Mouse (Mus musculus) spleen, postnatal 36 days (tissue): Measurements from ENCODE around the gene Stpg2.
"Not testable (repeated sequence)": the region's sequence is repeated elsewhere in the genome, so short reads cannot be mapped to it uniquely, and the experiment has no call there.

Experiments
- DNase-seq, 2 experiments: peaks; one replicate each; pipeline ENCODE4 v3.0.0; 2022; ENCODE audit warnings: low spot score in 2 of 2, mixed read lengths in 1 of 2

The Stpg2 gene

GRCm38 (mm10) chr3:139205444-139205998, at the start of gene Stpg2:
Gene Stpg2 (plus strand): TSS chr3:139205694.
- peak; percentile 90 to 92 for DNase-seq

- DNase-seq: no peak
These were observed 43.3 kb upstream of the Stpg2 start for GRCm38 (mm10) chr3:139162146-139162545.

- DNase-seq: no peak
These were observed 42.8 kb upstream of the Stpg2 start for GRCm38 (mm10) chr3:139162658-139163057.

- no peak for DNase-seq
These were observed 36.8 kb upstream of the Stpg2 start for GRCm38 (mm10) chr3:139168510-139169269.

- DNase-seq: no peak
These were observed 35.8 kb upstream of the Stpg2 start for GRCm38 (mm10) chr3:139169740-139170139.

GRCm38 (mm10) chr3:139176936-139177335, 28.6 kb upstream of the Stpg2 start:
- DNase-seq: no peak

GRCm38 (mm10) chr3:139191541-139191940, 14.0 kb upstream of the Stpg2 start:
- no peak for DNase-seq

- DNase-seq: no peak
These were observed 11.6 kb upstream of the Stpg2 start for GRCm38 (mm10) chr3:139193917-139194316.

GRCm38 (mm10) chr3:139198412-139198811, 7.1 kb upstream of the Stpg2 start:
- DNase-seq: no peak

- no peak for DNase-seq
These were observed 5.2 kb upstream of the Stpg2 start for GRCm38 (mm10) chr3:139200324-139200723.

- DNase-seq: no peak
These were observed 11.5 kb downstream of the Stpg2 start for GRCm38 (mm10) chr3:139216945-139217344.

GRCm38 (mm10) chr3:139225123-139225522, 19.6 kb downstream of the Stpg2 start:
- no peak for DNase-seq

GRCm38 (mm10) chr3:139226811-139227210, 21.3 kb downstream of the Stpg2 start:
- DNase-seq: no peak

GRCm38 (mm10) chr3:139245219-139245618, 39.7 kb downstream of the Stpg2 start:
- DNase-seq: peak; percentile 40 to 58

GRCm38 (mm10) chr3:139246508-139246907, 41.0 kb downstream of the Stpg2 start:
- peak; percentile 50 to 65 for DNase-seq

- DNase-seq: not testable (repeated sequence)
These were observed 56.9 kb downstream of the Stpg2 start for GRCm38 (mm10) chr3:139262359-139262758.

- DNase-seq: no peak
These were observed 92.4 kb downstream of the Stpg2 start for GRCm38 (mm10) chr3:139297909-139298308.

- DNase-seq: no peak
These were observed 102.8 kb downstream of the Stpg2 start for GRCm38 (mm10) chr3:139308078-139308809.

- no peak for DNase-seq
These were observed 106.2 kb downstream of the Stpg2 start for GRCm38 (mm10) chr3:139311721-139312120.

GRCm38 (mm10) chr3:139380494-139380893, 175.0 kb downstream of the Stpg2 start:
- no peak for DNase-seq

GRCm38 (mm10) chr3:139397077-139397865, 191.8 kb downstream of the Stpg2 start:
- no peak for DNase-seq

GRCm38 (mm10) chr3:139404673-139405072, 199.2 kb downstream of the Stpg2 start:
- DNase-seq: no peak
